Comparison of ENCODE assay signal across 20 mouse cellular contexts in genomic region chr19:32507100-32507499, GRCm38 (mm10). TPM values are rescaled to one million over a fixed set of nuclear protein-coding genes. Genes with fewer than 3 reads are reported as not detected.
DNase-seq lines count a peak whose midpoint lies in the region; ATAC-seq lines count a peak whose summit lies in the region.
"Had no signal": no experiment of that assay in that cellular context is flagged by ENCODE, and none has a peak within 500 bp of the region (broad histone marks: within the 10 kb centered on the region; RNA-seq: fewer than 3 reads in every experiment).

No protein-coding gene starts in this region.

- ATAC-seq in limb, embryonic 13.5 days (ENCODE audit: low FRiP score, low read depth) = 0 out of 2 replicates have a peak, but pooled peaks have one; percentile 24
- ATAC-seq in midbrain, embryonic 11.5 days (ENCODE audit: low FRiP score) = no peak
- ATAC-seq: forebrain, embryonic 15.5 days; intestine, embryonic 15.5 days had no signal

- no peak overlapping the region for H3K4me2 ChIP-seq in limb, embryonic 13.5 days (replicated peaks)
- no peak overlapping the region for H3K4me2 ChIP-seq in midbrain, embryonic 11.5 days
- H3K4me2 ChIP-seq: embryonic facial prominence, embryonic 13.5 days; forebrain, embryonic 15.5 days; heart, embryonic 12.5 days; hindbrain, embryonic 15.5 days; intestine, embryonic 15.5 days; limb, embryonic 12.5 days had no signal

- 85% methylated on average over 6 of the region's 6 CpGs for WGBS in limb, embryonic 13.5 days
- 95% methylated on average over 6 of the region's 6 CpGs for WGBS in limb, embryonic 10.5 days
- WGBS in midbrain, embryonic 11.5 days = 92% methylated on average over 6 of the region's 6 CpGs
- WGBS in midbrain, embryonic 10.5 days = 89% methylated on average over 6 of the region's 6 CpGs

- no peak overlapping the region for H3K4me3 ChIP-seq in limb, embryonic 13.5 days
- H3K4me3 ChIP-seq in limb, embryonic 10.5 days = no peak overlapping the region
- H3K4me3 ChIP-seq in midbrain, embryonic 11.5 days (ENCODE audit: low read depth, low read length) = no peak overlapping the region
- no peak overlapping the region for H3K4me3 ChIP-seq in midbrain, embryonic 10.5 days
- H3K4me3 ChIP-seq: embryonic facial prominence, embryonic 13.5 days; forebrain, embryonic 10.5 days; forebrain, embryonic 15.5 days; heart, embryonic 12.5 days; hindbrain, embryonic 15.5 days; intestine, embryonic 15.5 days; limb, embryonic 12.5 days had no signal

- no peak overlapping the region for H3K27ac ChIP-seq in limb, embryonic 13.5 days
- H3K27ac ChIP-seq in limb, embryonic 10.5 days = no peak overlapping the region
- no peak overlapping the region for H3K27ac ChIP-seq in midbrain, embryonic 11.5 days (ENCODE audit: low read depth, low read length)
- no peak overlapping the region for H3K27ac ChIP-seq in midbrain, embryonic 10.5 days (replicated peaks)
- H3K27ac ChIP-seq: embryonic facial prominence, embryonic 13.5 days; forebrain, embryonic 10.5 days; forebrain, embryonic 15.5 days; hindbrain, embryonic 15.5 days; intestine, embryonic 15.5 days; limb, embryonic 12.5 days had no signal

- H3K9ac ChIP-seq in limb, embryonic 13.5 days = no peak overlapping the region
- H3K9ac ChIP-seq in midbrain, embryonic 11.5 days (ENCODE audit: low read length) = no peak overlapping the region
- H3K9ac ChIP-seq: embryonic facial prominence, embryonic 13.5 days; forebrain, embryonic 15.5 days; heart, embryonic 12.5 days; hindbrain, embryonic 15.5 days; intestine, embryonic 15.5 days; limb, embryonic 12.5 days had no signal

- peaks cover 4% of the 10 kb centered on the region; the same call in 1 of the 2 replicates for H3K4me1 ChIP-seq in limb, embryonic 13.5 days
- peaks cover 6% of the 10 kb centered on the region for H3K4me1 ChIP-seq in limb, embryonic 10.5 days
- no peaks in the 10 kb centered on the region for H3K4me1 ChIP-seq in midbrain, embryonic 11.5 days (ENCODE audit: control insufficient read depth, insufficient read depth, low read length)
- H3K4me1 ChIP-seq in midbrain, embryonic 10.5 days = no peaks in the 10 kb centered on the region
- H3K4me1 ChIP-seq: forebrain, embryonic 10.5 days; forebrain, embryonic 15.5 days; hindbrain, embryonic 15.5 days; intestine, embryonic 15.5 days; limb, embryonic 12.5 days had no signal

- H3K9me3 ChIP-seq in limb, embryonic 13.5 days = 0 out of 2 replicates have a peak, but pooled peaks cover 3% of the 10 kb centered on the region
- no peaks in the 10 kb centered on the region for H3K9me3 ChIP-seq in limb, embryonic 10.5 days (replicated peaks)
- H3K9me3 ChIP-seq in midbrain, embryonic 11.5 days (ENCODE audit: control insufficient read depth, low read length) = peaks cover 3% of the 10 kb centered on the region
- H3K9me3 ChIP-seq in midbrain, embryonic 10.5 days (replicated peaks) = peaks cover 4% of the 10 kb centered on the region; the same call in 1 of the 2 replicates
- H3K9me3 ChIP-seq: forebrain, embryonic 15.5 days; hindbrain, embryonic 15.5 days; intestine, embryonic 15.5 days had no signal

- H3K36me3 ChIP-seq in limb, embryonic 13.5 days = peaks cover 51% of the 10 kb centered on the region
- peaks cover 63% of the 10 kb centered on the region for H3K36me3 ChIP-seq in limb, embryonic 10.5 days
- peaks cover 8% of the 10 kb centered on the region for H3K36me3 ChIP-seq in midbrain, embryonic 11.5 days (ENCODE audit: control insufficient read depth, insufficient read depth, low read length)
- H3K36me3 ChIP-seq in midbrain, embryonic 10.5 days = peaks cover 75% of the 10 kb centered on the region

- peak; percentile 81 for DNase-seq in heart, adult 11 months
- DNase-seq in heart, adult 18-20 months = no peak
- DNase-seq in limb, embryonic 10.5 days (ENCODE audit: low spot score) = no peak
- DNase-seq in midbrain, embryonic 11.5 days (ENCODE audit: low spot score, missing footprints) = peak; percentile 17
- DNase-seq in midbrain, embryonic 10.5 days (ENCODE audit: low spot score) = no peak
- DNase-seq in gastrocnemius, postnatal 25 days = no peak
- DNase-seq: cerebellum, adult 18-20 months; cerebellum, postnatal 10 days; heart, postnatal 4 days; kidney, adult 9 months; kidney, postnatal 10 days; thymus, postnatal 4 days had no signal

- no peaks in the 10 kb centered on the region for H3K27me3 ChIP-seq in limb, embryonic 13.5 days
- H3K27me3 ChIP-seq in limb, embryonic 10.5 days (ENCODE audit: low read depth, poor library complexity, severe bottlenecking) = no peaks in the 10 kb centered on the region
- H3K27me3 ChIP-seq in midbrain, embryonic 11.5 days (ENCODE audit: control insufficient read depth, insufficient read depth, low read length) = no peaks in the 10 kb centered on the region
- H3K27me3 ChIP-seq in midbrain, embryonic 10.5 days (ENCODE audit: low read depth, poor library complexity, severe bottlenecking) = no peaks in the 10 kb centered on the region
- H3K27me3 ChIP-seq: embryonic facial prominence, embryonic 13.5 days; forebrain, embryonic 15.5 days; heart, embryonic 12.5 days; hindbrain, embryonic 15.5 days; intestine, embryonic 15.5 days; limb, embryonic 12.5 days had no signal

RNA-seq across cellular contexts. Expression of gene Minpp1, which starts 21.5 kb away (rescaled TPM):
- total RNA-seq in heart, adult 18-20 months (2021) = 10 to 100 TPM; 14.4 to 14.7 TPM
- 81.3 and 82.2 TPM in 2 replicates for polyA plus RNA-seq in limb, embryonic 13.5 days (2015; fragmentation: Nextera tagmentation; extraction: Ambion mirVana)
- 76.4 and 78.8 TPM in 2 replicates for polyA plus RNA-seq in limb, embryonic 10.5 days (2016; fragmentation: Nextera tagmentation; extraction: Ambion mirVana)
- polyA plus RNA-seq in midbrain, embryonic 11.5 days (2014; fragmentation: Nextera tagmentation; extraction: Ambion mirVana) = 68.9 and 73.8 TPM in 2 replicates
- 70.1 and 77.0 TPM in 2 replicates for polyA plus RNA-seq in midbrain, embryonic 10.5 days (2016; fragmentation: Nextera tagmentation; extraction: Ambion mirVana)
- total RNA-seq in gastrocnemius, postnatal 25 days (2021) = 10 to 100 TPM; 13.7 to 16.0 TPM

RNA-seq across cellular contexts. Expression of gene Rpl9-ps6, which starts 40.7 kb away (rescaled TPM):
- total RNA-seq in heart, adult 18-20 months (2021) = 10 to 100 TPM; 28.5 to 47.2 TPM
- 122 and 136 TPM in 2 replicates for polyA plus RNA-seq in limb, embryonic 13.5 days (2015; fragmentation: Nextera tagmentation; extraction: Ambion mirVana)
- polyA plus RNA-seq in limb, embryonic 10.5 days (2016; fragmentation: Nextera tagmentation; extraction: Ambion mirVana) = 59.1 and 67.7 TPM in 2 replicates
- polyA plus RNA-seq in midbrain, embryonic 11.5 days (2014; fragmentation: Nextera tagmentation; extraction: Ambion mirVana) = 78.5 and 81.3 TPM in 2 replicates
- 61.1 and 64.9 TPM in 2 replicates for polyA plus RNA-seq in midbrain, embryonic 10.5 days (2016; fragmentation: Nextera tagmentation; extraction: Ambion mirVana)
- 10 to 100 TPM; 20.8 to 25.2 TPM for total RNA-seq in gastrocnemius, postnatal 25 days (2021)

Comparison
In these comparisons a context has a peak if more than half of its experiments do, and no peak if none do; other contexts are left out.
1. DNase-seq: peak in heart, adult 11 months (single experiment) and midbrain, embryonic 11.5 days (single experiment); none in heart, adult 18-20 months (0 of 2), limb, embryonic 10.5 days (single experiment), midbrain, embryonic 10.5 days (single experiment) and gastrocnemius, postnatal 25 days (single experiment).